Mouse (Mus musculus) heart, postnatal 0 days (tissue): ENCODE measurements around the gene Acox3.

Experiments
- CTCF ChIP-seq: IDR thresholded peaks from 2 replicates; pipeline ENCODE4 v1.5.1; 2016; ENCODE audit warnings: antibody characterized with exemption, control low read depth, low read depth
- EP300 ChIP-seq: IDR thresholded peaks from 2 replicates; pipeline ENCODE4 v1.6.1; 2016; ENCODE audit warnings: antibody characterized with exemption, low read depth

GRCm38 (mm10) chr5:35647562-35647961 is 64.7 kb downstream of the Acox3 start:
- TF ChIP-seq CTCF (no peak), EP300 (no peak)
